Mouse (Mus musculus): ENCODE results near the gene Txndc5.

DNA sequence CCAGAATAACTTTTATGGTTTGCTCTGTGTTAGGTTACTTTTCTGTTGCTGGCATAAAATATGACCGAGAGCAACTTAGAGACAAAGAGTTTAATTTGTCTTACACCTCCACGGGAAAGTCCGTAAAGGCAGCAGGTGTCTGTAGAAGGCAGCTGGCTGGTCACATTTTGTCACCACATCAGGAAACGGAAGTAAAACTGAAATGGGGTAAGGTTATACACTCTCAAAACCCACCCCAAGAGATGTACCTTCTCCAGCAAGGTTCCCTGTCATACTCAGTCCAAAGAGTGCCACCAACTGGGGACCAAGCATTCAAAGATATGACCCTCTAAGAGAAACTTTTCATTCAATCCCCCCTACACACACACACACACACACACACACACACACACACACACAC lies 18.1 kb upstream of the Txndc5 start:
- TF ChIP-seq GATA1 (IDR thresholded peaks at IDR 0.05; ENCODE audit: borderline replicate concordance, low read length) = no peak
- TF ChIP-seq FLI1 (IDR thresholded peaks at IDR 0.05; ENCODE audit: low read length) = no peak

All from megakaryocyte, embryonic 14.5 days (primary cell).